In genomic region chr1:138174705-138175492, GRCm38 (mm10) we compare ENCODE assay signal across 13 mouse cellular contexts. TPM values are rescaled to one million over a fixed set of nuclear protein-coding genes. Genes with fewer than 3 reads are reported as not detected.
DNase-seq lines count a peak whose midpoint lies in the region; ATAC-seq and TF ChIP-seq lines count a peak whose summit lies in the region.
"Had no signal": no experiment of that assay in that cellular context is flagged by ENCODE, and none has a peak within 500 bp of the region (broad histone marks: within the 10 kb centered on the region; RNA-seq: fewer than 3 reads in every experiment).

No protein-coding gene starts in this region.

- no peaks in the 10 kb centered on the region for H3K4me1 ChIP-seq in liver, adult 2 months (ENCODE audit: control insufficient read depth, insufficient read depth, low read length)
- H3K4me1 ChIP-seq in kidney, embryonic 15.5 days = no peaks in the 10 kb centered on the region
- H3K4me1 ChIP-seq: midbrain, embryonic 12.5 days had no signal

- no peak overlapping the region for H3K9ac ChIP-seq in liver, adult 2 months (ENCODE audit: low read depth, low read length)
- H3K9ac ChIP-seq in kidney, embryonic 15.5 days = no peak overlapping the region
- H3K9ac ChIP-seq: midbrain, embryonic 12.5 days had no signal

- no peak overlapping the region for H3K27ac ChIP-seq in liver, adult 2 months (replicated peaks; ENCODE audit: insufficient read depth, low read depth, low read length)
- no peak overlapping the region for H3K27ac ChIP-seq in kidney, embryonic 15.5 days
- H3K27ac ChIP-seq: midbrain, embryonic 12.5 days had no signal

- H3K4me3 ChIP-seq in liver, adult 2 months (ENCODE audit: insufficient read depth, low read depth, low read length) = peak overlapping the region; percentile 30; the same call in 1 of the 2 replicates
- no peak overlapping the region for H3K4me3 ChIP-seq in kidney, embryonic 15.5 days (replicated peaks)
- H3K4me3 ChIP-seq: midbrain, embryonic 12.5 days had no signal

- 76% methylated on average over 9 of the region's 9 CpGs for WGBS in liver, adult 2 months
- WGBS in kidney, embryonic 15.5 days = 85% methylated on average over 9 of the region's 9 CpGs

- no peak for TF ChIP-seq POLR2A in liver, adult 2 months (IDR thresholded peaks at IDR 0.05; ENCODE audit: extremely low read depth, insufficient read depth, low read length)

- H3K4me2 ChIP-seq in kidney, embryonic 15.5 days = no peak overlapping the region
- H3K4me2 ChIP-seq: midbrain, embryonic 12.5 days had no signal

- no peaks in the 10 kb centered on the region for H3K9me3 ChIP-seq in kidney, embryonic 15.5 days (replicated peaks)
- H3K9me3 ChIP-seq: midbrain, embryonic 12.5 days had no signal

- TF ChIP-seq CTCF in liver, adult 2 months (IDR thresholded peaks at IDR 0.05; ENCODE audit: low read depth, low read length) = no peak

- DNase-seq in liver, adult 2 months (ENCODE audit: extremely low read depth, low read depth, low spot score) = peak; percentile 48
- DNase-seq in liver = no peak
- peak; percentile 79 for DNase-seq in CD4-positive, CD25-positive, alpha-beta regulatory T cell, adult 2 months (ENCODE audit: low read depth, low spot score)
- DNase-seq in cerebellum, adult 18-20 months = no peak
- DNase-seq: cerebellum, adult 9-11 months; heart, postnatal 14 days; kidney, postnatal 10 days; spleen, adult 18-20 months had no signal

- no peaks in the 10 kb centered on the region for H3K79me2 ChIP-seq in liver, adult 2 months (ENCODE audit: control insufficient read depth, insufficient read depth, low read length)

- H3K27me3 ChIP-seq in liver, adult 2 months (ENCODE audit: control insufficient read depth, insufficient read depth, low read length) = no peaks in the 10 kb centered on the region
- H3K27me3 ChIP-seq in kidney, embryonic 15.5 days = no peaks in the 10 kb centered on the region
- H3K27me3 ChIP-seq: midbrain, embryonic 12.5 days had no signal

- 0 out of 2 replicates have a peak, but pooled peaks have one; percentile 26 for ATAC-seq in erythroid progenitor cell, adult 5-6 weeks (replicated peaks; ENCODE audit: low FRiP score, poor library complexity, severe bottlenecking)
- peak; percentile 74 for ATAC-seq in monocyte, adult 5-6 weeks (replicated peaks; ENCODE audit: insufficient number of reproducible peaks, low FRiP score, low TSS enrichment, poor library complexity, severe bottlenecking)
- no peak for ATAC-seq in frontal cortex, adult (ENCODE audit: low TSS enrichment)
- ATAC-seq in kidney, embryonic 15.5 days (replicated peaks; ENCODE audit: low FRiP score) = no peak

- H3K36me3 ChIP-seq in liver, adult 2 months (ENCODE audit: control insufficient read depth, insufficient read depth, low read length) = no peaks in the 10 kb centered on the region
- no peaks in the 10 kb centered on the region for H3K36me3 ChIP-seq in kidney, embryonic 15.5 days
- H3K36me3 ChIP-seq: midbrain, embryonic 12.5 days had no signal

RNA-seq across cellular contexts. Expression of gene Ptprc, which starts 0.6 kb away (rescaled TPM):
- total RNA-seq in liver, adult 2 months (2014; rRNA removed) = 13.4 and 13.7 TPM in 2 replicates
- 1.8 and 3.4 TPM in 2 replicates for polyA plus RNA-seq in liver, adult 2 months (2012; rRNA removed)
- total RNA-seq in erythroid progenitor cell, adult 5-6 weeks (2015; ENCODE audit: low replicate concordance) = 101 and 117 TPM in 2 replicates
- 55.3 and 66.4 TPM in 2 replicates for total RNA-seq in erythroid progenitor cell, adult 5-6 weeks (2017; ENCODE audit: low replicate concordance)
- 2,690 to 3,839 TPM (median 2,776 TPM) in 3 replicates for total RNA-seq in monocyte, adult 5-6 weeks (2017)
- 4.0 and 4.8 TPM in 2 replicates for polyA plus RNA-seq in kidney, embryonic 15.5 days (2015; fragmentation: Nextera tagmentation; extraction: Ambion mirVana)

Comparison
In these comparisons a context has a peak if more than half of its experiments do, and no peak if none do; other contexts are left out.
1. DNase-seq: peak in liver, adult 2 months (single experiment) and CD4-positive, CD25-positive, alpha-beta regulatory T cell, adult 2 months (single experiment); none in liver (single experiment) and cerebellum, adult 18-20 months (0 of 2).
2. ATAC-seq: peak in erythroid progenitor cell, adult 5-6 weeks (single experiment) and monocyte, adult 5-6 weeks (single experiment); none in frontal cortex, adult (single experiment) and kidney, embryonic 15.5 days (single experiment).
3. RNA of gene Ptprc, which starts 0.6 kb away (total RNA-seq): 2,690 to 3,839 TPM in monocyte, adult 5-6 weeks; 55.3 to 117 TPM in erythroid progenitor cell, adult 5-6 weeks and 13.4 to 13.7 TPM in liver, adult 2 months; every median in the first group is over 10 times any median in the second.